Mouse (Mus musculus): Measurements from ENCODE around the gene Carmil1.

DNA sequence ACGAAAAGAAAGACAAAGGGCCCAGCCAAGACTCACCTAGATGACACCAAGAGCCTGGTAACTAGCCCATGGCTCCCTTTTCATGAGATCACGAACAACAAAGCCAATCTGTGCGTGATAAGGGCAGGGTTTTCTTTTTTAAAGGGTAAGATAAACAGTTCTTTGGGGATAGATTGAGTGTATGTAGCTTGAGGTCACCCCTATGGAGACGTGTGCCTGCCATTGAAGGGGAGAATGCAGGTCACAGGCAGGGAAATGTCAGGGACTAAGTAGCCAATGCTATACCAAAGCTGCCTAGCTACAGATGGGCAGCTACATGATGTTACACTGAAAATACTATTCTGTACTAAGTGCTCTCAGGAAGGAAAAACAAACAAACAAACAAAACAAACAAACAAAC, 120.6 kb downstream of the Carmil1 start:
- TF ChIP-seq POLR2A (IDR thresholded peaks at IDR 0.05; ENCODE audit: extremely low read depth, insufficient read depth, low read length) (no peak), CTCF (IDR thresholded peaks at IDR 0.05; ENCODE audit: low read depth, low read length) (no peak)

Measured in liver, adult 2 months (tissue).